Mouse (Mus musculus) MEL (cell line): ENCODE data around the gene Svs6. TPM values are rescaled to one million over a fixed set of nuclear protein-coding genes. Genes with fewer than 3 reads are reported as not detected.
"Not testable (repeated sequence)": the region's sequence is repeated elsewhere in the genome, so short reads cannot be mapped to it uniquely, and the experiment has no call there.

Experiments used
- DNase-seq: peaks from one replicate; pipeline ENCODE4 v3.0.0; 2011; ENCODE audit warnings: low read depth, low spot score
- H3K27ac ChIP-seq: 2 replicates; pipeline ENCODE4 v1.5.1; 2012; ENCODE audit warnings: low read depth, mild to moderate bottlenecking, control low read depth, low read length, moderate library complexity; ENCODE audit not compliant: control insufficient read depth
- H3K27me3 ChIP-seq, 2 experiments: fragments of 150-350 bp in 1 of 2; sonication (generic) in 1 of 2; 2 replicates each; pipeline ENCODE4 v1.6.1; 2012; ENCODE audit warnings: low read length in 2 of 2, mild to moderate bottlenecking in 2 of 2, improper control_type of control experiment in 1 of 2, moderate library complexity in 1 of 2; ENCODE audit not compliant: insufficient read depth in 2 of 2, control insufficient read depth in 1 of 2
- H3K36me3 ChIP-seq, 2 experiments: 2 replicates each; pipeline ENCODE4 v1.6.1; 2012 to 2014; ENCODE audit warnings: low read length in 2 of 2, improper control_type of control experiment in 1 of 2, inconsistent platforms in 1 of 2, mild to moderate bottlenecking in 1 of 2; ENCODE audit not compliant: insufficient read depth in 2 of 2, control insufficient read depth in 1 of 2
- H3K4me1 ChIP-seq, 2 experiments: fragments of 150-350 bp in 1 of 2; sonication (generic) in 1 of 2; 2 replicates each; pipeline ENCODE4 v1.6.1; 2012; ENCODE audit warnings: low read length in 2 of 2, improper control_type of control experiment in 1 of 2, mild to moderate bottlenecking in 1 of 2; ENCODE audit not compliant: insufficient read depth in 2 of 2, control insufficient read depth in 1 of 2
- H3K4me3 ChIP-seq, 2 experiments: fragments of 150-350 bp in 1 of 2; sonication (generic) in 1 of 2; 2 replicates each; pipeline ENCODE4 v1.5.1; 2012; ENCODE audit warnings: low read depth in 2 of 2, low read length in 2 of 2, mild to moderate bottlenecking in 2 of 2, moderate library complexity in 2 of 2, control low read depth in 1 of 2, improper control_type of control experiment in 1 of 2; ENCODE audit not compliant: control insufficient read depth in 1 of 2, insufficient read depth in 1 of 2
- H3K79me2 ChIP-seq: 2 replicates; pipeline ENCODE4 v1.6.1; 2012; ENCODE audit warnings: mild to moderate bottlenecking, low read length, moderate library complexity; ENCODE audit not compliant: control insufficient read depth, poor library complexity, insufficient read depth
- H3K9ac ChIP-seq: 2 replicates; pipeline ENCODE4 v1.6.1; 2012; ENCODE audit warnings: low read depth, mild to moderate bottlenecking, control low read depth, low read length, moderate library complexity; ENCODE audit not compliant: control insufficient read depth, poor library complexity, severe bottlenecking
- H3K9me3 ChIP-seq: fragments of 150-350 bp; sonication (generic); replicated peaks from 2 replicates; pipeline ENCODE4 v1.6.1; 2012; ENCODE audit warnings: mild to moderate bottlenecking, low read length, improper control_type of control experiment, moderate library complexity; ENCODE audit not compliant: insufficient read depth
- BHLHE40 ChIP-seq: IDR thresholded peaks from 2 replicates; pipeline ENCODE4 v1.6.1; 2012; ENCODE audit warnings: low read depth, mild to moderate bottlenecking, inconsistent platforms, low read length, improper control_type of control experiment, borderline replicate concordance
- CTCF ChIP-seq, 3 experiments: IDR thresholded peaks in 2 of 3; conservative IDR thresholded peaks in 1 of 3; 2 replicates each; pipeline ENCODE4 v1.5.1; 2011 to 2012; ENCODE audit warnings: low read length in 3 of 3, low read depth in 2 of 3, mild to moderate bottlenecking in 2 of 3, improper control_type of control experiment in 1 of 3, inconsistent platforms in 1 of 3, mixed read lengths in 1 of 3, moderate library complexity in 1 of 3; ENCODE audit not compliant: control insufficient read depth in 1 of 3, insufficient read depth in 1 of 3, poor library complexity in 1 of 3, severe bottlenecking in 1 of 3
- ELF1 ChIP-seq: IDR thresholded peaks from 2 replicates; pipeline ENCODE4 v1.6.1; 2014; ENCODE audit warnings: low read depth, mild to moderate bottlenecking, inconsistent platforms, low read length, improper control_type of control experiment, moderate library complexity
- HCFC1 ChIP-seq: IDR thresholded peaks from 2 replicates; pipeline ENCODE4 v1.6.1; 2012; ENCODE audit warnings: low read depth, mild to moderate bottlenecking, inconsistent platforms, low read length, improper control_type of control experiment, moderate library complexity
- MEF2A ChIP-seq: IDR thresholded peaks from 2 replicates; pipeline ENCODE4 v1.6.1; 2014; ENCODE audit warnings: low read depth, mild to moderate bottlenecking, inconsistent platforms, low read length, improper control_type of control experiment; ENCODE audit not compliant: poor library complexity, insufficient replicate concordance, severe bottlenecking; ENCODE audit errors: extremely low read depth
- MXI1 ChIP-seq: IDR thresholded peaks from 2 replicates; pipeline ENCODE4 v1.6.1; 2011; ENCODE audit warnings: mild to moderate bottlenecking, low read depth, low read length, improper control_type of control experiment
- MYB ChIP-seq: IDR thresholded peaks from 2 replicates; pipeline ENCODE4 v1.6.1; 2011; ENCODE audit warnings: mild to moderate bottlenecking, low read depth, low read length, improper control_type of control experiment
- NRF1 ChIP-seq: IDR thresholded peaks from 2 replicates; pipeline ENCODE4 v1.6.1; 2014; ENCODE audit warnings: low read depth, mild to moderate bottlenecking, inconsistent platforms, low read length, improper control_type of control experiment, moderate library complexity; ENCODE audit not compliant: poor library complexity, insufficient read depth, severe bottlenecking
- POLR2AphosphoS2 ChIP-seq: IDR thresholded peaks from 2 replicates; pipeline ENCODE4 v1.6.1; 2011; ENCODE audit warnings: low read length, improper control_type of control experiment
- SMC3 ChIP-seq: IDR thresholded peaks from 2 replicates; pipeline ENCODE4 v1.6.1; 2011; ENCODE audit warnings: low read depth, low read length, improper control_type of control experiment
- TAL1 ChIP-seq: IDR thresholded peaks from 2 replicates; pipeline ENCODE4 v1.6.1; 2012; ENCODE audit warnings: mild to moderate bottlenecking, inconsistent platforms, low read length, moderate library complexity, mixed read lengths
- TBP ChIP-seq: IDR thresholded peaks from 2 replicates; pipeline ENCODE4 v1.8.0; 2011; ENCODE audit warnings: low read depth, low read length, improper control_type of control experiment
- UBTF ChIP-seq: IDR thresholded peaks from 2 replicates; pipeline ENCODE4 v1.6.1; 2012; ENCODE audit warnings: low read depth, mild to moderate bottlenecking, inconsistent platforms, low read length, improper control_type of control experiment, moderate library complexity, borderline replicate concordance; ENCODE audit not compliant: insufficient read depth
- USF1 ChIP-seq: IDR thresholded peaks from 2 replicates; pipeline ENCODE4 v1.6.1; 2014; ENCODE audit warnings: low read depth, mild to moderate bottlenecking, inconsistent platforms, low read length, improper control_type of control experiment, moderate library complexity
- ZKSCAN1 ChIP-seq: IDR thresholded peaks from 2 replicates; pipeline ENCODE4 v1.6.1; 2012; ENCODE audit warnings: low read depth, mild to moderate bottlenecking, inconsistent platforms, low read length, improper control_type of control experiment, moderate library complexity
- ZMIZ1 ChIP-seq: IDR thresholded peaks from 2 replicates; pipeline ENCODE4 v1.6.1; 2012; ENCODE audit warnings: low read depth, mild to moderate bottlenecking, inconsistent platforms, low read length, improper control_type of control experiment, moderate library complexity
- ZNF384 ChIP-seq: IDR thresholded peaks from 2 replicates; pipeline ENCODE4 v1.6.1; 2012; ENCODE audit warnings: low read depth, mild to moderate bottlenecking, inconsistent platforms, low read length, improper control_type of control experiment
- polyA plus RNA-seq, 2 experiments: library from polyadenylated mRNA; stranded (reverse) in 1 of 2; unstranded in 1 of 2; fragments of >175 nt in 1 of 2; fragments of >200 nt in 1 of 2; gene quantifications; 2 replicates each; pipeline versions ENCODE4 v1.2.1 to v1.2.4; 2012; ENCODE audit warnings: low replicate concordance in 2 of 2, low read depth in 1 of 2; ENCODE audit not compliant: insufficient read length in 2 of 2, insufficient read depth in 1 of 2, missing spikeins in 1 of 2
- total RNA-seq: library from RNA; depleted of rRNA; stranded (reverse); fragments of 300-350 nt; gene quantifications from 2 replicates; pipeline ENCODE4 v1.2.3, GENCODE M21; 2012; rRNA removed

Gene Svs6
- total RNA-seq (not detected in 2 replicates), polyA plus RNA-seq (not detected)

DNA sequence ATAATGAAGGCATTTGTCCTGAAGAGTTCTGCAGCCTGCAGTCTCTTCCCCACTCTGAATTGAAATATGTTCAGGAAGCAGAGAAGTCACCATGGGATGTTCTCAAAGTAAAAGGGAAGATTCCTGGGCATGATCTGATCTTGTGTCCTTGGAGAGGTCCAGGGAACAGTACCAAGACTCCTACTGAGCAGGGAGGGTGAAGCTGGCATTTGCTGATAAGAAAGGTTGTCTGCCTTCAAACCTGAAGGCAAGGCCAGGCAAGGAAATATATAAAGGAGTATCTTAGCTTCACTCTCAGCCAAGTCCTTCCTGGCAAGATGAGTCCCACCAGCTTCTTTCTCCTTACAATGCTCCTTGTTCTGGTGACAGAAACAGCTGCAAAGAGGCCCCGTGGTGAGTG is at the start of gene Svs6:
Gene Svs6 (plus strand): TSS at position 301 of the 400 bp plus-strand sequence.
- not testable (repeated sequence) for DNase-seq

DNA sequence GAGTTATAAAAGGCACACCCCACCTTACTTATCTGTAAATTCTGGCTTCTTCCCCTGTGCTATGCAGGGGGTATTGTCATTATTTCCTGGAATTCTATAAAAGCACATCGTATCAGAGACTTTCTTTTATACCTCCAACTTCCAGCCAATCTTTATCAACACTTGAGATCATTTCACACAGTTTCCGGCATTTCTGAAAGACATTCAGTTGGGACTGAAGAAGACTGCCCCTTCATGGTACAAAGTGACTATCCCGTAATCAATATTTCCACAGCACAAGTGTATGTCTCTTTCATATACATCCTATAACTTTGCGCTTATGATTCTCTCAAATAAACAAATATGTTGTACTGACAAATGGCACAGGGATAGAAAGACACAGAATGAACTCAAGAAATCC is 38.2 kb upstream of the Svs6 start, which contains the start of gene Svs4:
Gene Svs4 (minus strand): TSS at position 101 of the 400 bp plus-strand sequence.
- no peaks in the 10 kb centered on the region for H3K79me2 ChIP-seq
- H3K9ac ChIP-seq: no peak within 1 kb of the TSS
- H3K36me3 ChIP-seq: no peaks in the 10 kb centered on the region
- H3K27ac ChIP-seq: no peak within 1 kb of the TSS
- no peak for DNase-seq
- H3K4me1 ChIP-seq: no peaks in the 10 kb centered on the region
- peaks cover 3 to 8% of the 10 kb centered on the region in 2 experiments; a peak in 2 of 4 replicates for H3K27me3 ChIP-seq
- no peaks in the 10 kb centered on the region for H3K9me3 ChIP-seq
- TF ChIP-seq CTCF (IDR thresholded peaks at IDR 0.05 in 2 of 3, conservative IDR thresholded peaks at IDR 0.05 in 1 of 3; ENCODE audit: control insufficient read depth in 1 of 3, insufficient read depth in 1 of 3, low read depth in 2 of 3, low read length in 3 of 3, poor library complexity in 1 of 3, severe bottlenecking in 1 of 3) (no peak), MEF2A (no peak), POLR2AphosphoS2 (no peak), BHLHE40 (no peak)
- TF ChIP-seq, all 39 proteins: peak for 0
- H3K4me3 ChIP-seq: no peak within 1 kb of the TSS

More for the DNA sequence above, at the start of gene Svs6:
- H3K9me3 ChIP-seq, H3K36me3 ChIP-seq, H3K9ac ChIP-seq, H3K4me3 ChIP-seq, H3K27ac ChIP-seq, H3K79me2 ChIP-seq, H3K4me1 ChIP-seq, H3K27me3 ChIP-seq: not testable (repeated sequence)

DNA sequence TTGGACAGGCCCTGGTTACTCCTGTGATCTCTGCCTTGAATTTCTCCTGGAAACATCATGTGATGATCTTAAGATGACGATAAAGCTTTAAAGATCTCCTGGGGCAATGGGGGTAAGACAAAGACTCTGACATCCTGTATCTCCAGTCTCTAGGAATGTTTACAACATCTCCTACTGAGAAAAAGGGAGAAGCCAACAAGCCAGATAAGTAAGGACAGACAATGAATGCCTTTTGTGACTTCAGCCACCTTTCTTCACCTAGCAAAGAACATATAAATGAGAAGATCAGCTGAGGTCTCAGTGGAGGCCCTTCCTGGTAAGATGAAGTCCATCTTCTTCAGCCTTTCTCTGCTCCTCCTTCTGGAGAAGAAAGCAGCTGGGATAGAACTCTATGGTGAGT is 27.6 kb upstream of the Svs6 start, which contains the start of gene Svs3a:
Gene Svs3a (plus strand): TSS at position 301 of the 400 bp plus-strand sequence.
- H3K79me2 ChIP-seq, H3K4me1 ChIP-seq, H3K9me3 ChIP-seq, H3K27ac ChIP-seq, H3K4me3 ChIP-seq, H3K9ac ChIP-seq, DNase-seq, H3K27me3 ChIP-seq, H3K36me3 ChIP-seq: not testable (repeated sequence)

DNA sequence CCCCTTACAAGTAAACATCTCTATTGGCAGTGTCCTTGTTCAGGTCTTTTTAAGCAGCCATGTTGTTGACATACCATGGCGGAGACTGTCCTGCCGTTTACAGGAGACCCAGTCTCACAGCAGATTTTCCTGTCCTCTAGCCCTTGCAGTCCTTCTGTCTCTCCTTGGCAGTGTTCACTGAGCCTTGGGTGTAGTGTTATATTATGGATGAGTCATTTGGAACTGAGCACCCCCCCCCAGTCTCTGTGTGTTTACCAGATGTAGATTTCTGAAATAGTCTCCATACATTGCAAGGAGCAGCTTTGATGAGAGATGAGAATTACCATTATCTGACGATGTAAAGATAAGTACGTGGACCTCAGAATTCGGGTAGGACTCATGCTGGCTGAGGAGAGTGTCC is 4.0 kb upstream of the Svs6 start:
- TF ChIP-seq CTCF (IDR thresholded peaks at IDR 0.05 in 2 of 3, conservative IDR thresholded peaks at IDR 0.05 in 1 of 3; ENCODE audit: control insufficient read depth in 1 of 3, insufficient read depth in 1 of 3, low read depth in 2 of 3, low read length in 3 of 3, poor library complexity in 1 of 3, severe bottlenecking in 1 of 3) (no peak), POLR2AphosphoS2 (no peak), TAL1 (no peak), USF1 (no peak), MXI1 (no peak), ZNF384 (no peak), SMC3 (no peak), UBTF (no peak), HCFC1 (no peak), TBP (no peak), MYB (no peak), ZMIZ1 (no peak), NRF1 (no peak), ELF1 (no peak), ZKSCAN1 (no peak)

More for the DNA sequence above, 4.0 kb upstream of the Svs6 start:
- H3K79me2 ChIP-seq: no peaks in the 10 kb centered on the region
- no peak overlapping the region for H3K9ac ChIP-seq
- no peaks in the 10 kb centered on the region for H3K4me1 ChIP-seq
- DNase-seq: no peak
- peaks cover 2% of the 10 kb centered on the region in 2 experiments; a peak in 1 of 4 replicates for H3K27me3 ChIP-seq
- H3K27ac ChIP-seq: no peak overlapping the region
- H3K4me3 ChIP-seq: no peak overlapping the region
- no peaks in the 10 kb centered on the region for H3K9me3 ChIP-seq
- H3K36me3 ChIP-seq: no peaks in the 10 kb centered on the region
